Mouse (Mus musculus): ENCODE measurements around the gene Crabp2. TPM values are rescaled to one million over a fixed set of nuclear protein-coding genes. Genes with fewer than 3 reads are reported as not detected.

The Crabp2 gene
- total RNA-seq, 1 experiment from 2014 or later, result not detected

DNA sequence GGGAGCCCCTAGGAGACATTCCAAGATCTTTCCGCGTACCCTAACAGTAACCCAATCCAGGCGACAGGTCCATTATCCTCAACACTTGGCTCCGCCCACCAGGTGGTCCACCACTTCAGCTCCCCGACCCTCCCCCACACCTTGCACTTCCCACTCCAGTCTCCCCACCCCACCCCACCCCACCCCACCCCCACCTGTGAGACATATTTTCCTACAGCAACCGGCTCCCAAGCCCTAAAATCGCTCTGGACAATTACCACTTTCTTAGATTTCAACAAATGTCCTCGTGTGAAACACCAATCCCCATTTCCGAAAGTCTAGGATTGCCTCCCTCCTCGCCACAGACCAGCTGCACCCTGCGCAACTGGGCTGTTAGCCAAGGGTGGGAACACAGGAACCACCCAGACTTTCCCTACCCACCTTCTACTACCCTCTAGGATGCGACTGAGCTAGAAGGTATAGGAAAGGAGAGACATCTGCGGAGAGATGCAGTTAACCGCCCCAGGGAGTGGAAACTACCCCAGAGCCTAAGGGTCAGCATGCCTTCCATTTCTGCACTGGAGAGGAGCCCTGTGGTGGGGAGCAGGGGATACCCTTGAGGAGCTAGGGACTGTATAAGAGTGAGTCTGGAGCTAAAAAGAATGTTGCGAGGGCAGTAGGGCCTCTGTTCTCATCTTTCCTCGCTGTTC is 944 bp downstream of the Crabp2 start:
- no peak for ATAC-seq (ENCODE audit: extremely low read depth, insufficient number of reproducible peaks, low FRiP score, poor library complexity, severe bottlenecking)

DNA sequence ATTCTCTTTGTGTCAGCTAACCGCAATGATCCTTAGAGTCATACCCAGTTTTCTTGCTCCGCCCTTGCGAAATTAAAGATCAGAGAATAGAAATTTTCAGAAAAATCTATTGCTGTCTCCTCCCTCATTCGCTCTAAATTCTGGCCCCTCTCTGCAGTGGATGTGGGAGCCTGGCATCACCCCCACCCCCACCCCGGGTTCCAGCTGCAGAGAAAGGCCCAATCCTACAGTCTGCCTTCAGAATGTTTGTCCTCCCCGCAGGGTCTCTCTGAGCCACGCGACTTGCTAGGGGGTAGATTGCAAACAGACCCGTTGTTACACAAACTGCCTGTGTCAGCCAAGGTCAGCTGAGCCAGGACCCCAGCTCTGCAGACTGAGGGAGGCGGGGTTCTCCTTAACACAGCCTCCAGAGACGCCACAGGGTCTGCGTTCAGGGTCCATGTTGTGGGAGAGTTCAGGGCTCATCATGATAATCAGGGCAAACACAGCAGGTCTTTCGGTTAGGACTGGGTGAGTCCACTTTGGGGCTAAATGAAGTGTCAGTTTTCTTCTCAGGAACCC is 1.6 kb downstream of the Crabp2 start:
- ATAC-seq (ENCODE audit: extremely low read depth, insufficient number of reproducible peaks, low FRiP score, poor library complexity, severe bottlenecking), result no peak

DNA sequence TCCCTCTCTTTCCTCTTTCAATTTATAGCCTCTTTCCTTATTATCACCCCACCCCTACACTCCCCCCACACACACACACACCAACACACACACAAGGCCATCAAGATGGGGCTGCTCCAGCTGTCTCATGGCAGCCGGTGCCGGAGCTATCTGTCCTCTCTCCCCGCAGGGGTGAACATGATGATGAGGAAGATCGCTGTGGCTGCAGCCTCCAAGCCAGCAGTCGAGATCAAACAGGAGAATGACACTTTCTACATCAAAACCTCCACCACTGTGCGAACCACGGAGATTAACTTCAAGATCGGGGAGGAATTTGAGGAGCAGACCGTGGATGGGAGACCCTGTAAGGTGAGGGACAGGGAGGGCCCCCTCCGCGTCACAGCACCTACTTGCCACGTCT is 3.5 kb downstream of the Crabp2 start:
- no peak for ATAC-seq (ENCODE audit: extremely low read depth, insufficient number of reproducible peaks, low FRiP score, poor library complexity, severe bottlenecking)

DNA sequence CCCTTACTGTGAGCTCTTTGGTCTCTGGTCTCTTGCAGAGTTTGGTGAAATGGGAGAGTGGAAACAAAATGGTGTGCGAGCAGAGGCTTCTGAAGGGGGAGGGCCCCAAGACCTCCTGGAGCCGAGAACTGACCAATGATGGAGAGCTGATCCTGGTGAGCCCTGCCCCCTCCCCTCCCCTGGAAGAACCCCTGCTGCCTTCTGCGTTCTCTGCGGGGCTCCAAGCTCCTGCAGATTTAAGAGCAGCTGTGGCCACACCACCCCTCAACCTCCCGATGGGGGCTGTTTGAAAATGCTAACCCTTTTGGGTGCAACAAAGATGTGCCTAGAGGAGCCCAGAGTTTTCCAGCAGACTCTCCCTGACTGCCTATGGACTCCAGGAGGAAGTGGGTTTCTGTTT is 4.0 kb downstream of the Crabp2 start:
- ATAC-seq (ENCODE audit: extremely low read depth, insufficient number of reproducible peaks, low FRiP score, poor library complexity, severe bottlenecking), result no peak

DNA sequence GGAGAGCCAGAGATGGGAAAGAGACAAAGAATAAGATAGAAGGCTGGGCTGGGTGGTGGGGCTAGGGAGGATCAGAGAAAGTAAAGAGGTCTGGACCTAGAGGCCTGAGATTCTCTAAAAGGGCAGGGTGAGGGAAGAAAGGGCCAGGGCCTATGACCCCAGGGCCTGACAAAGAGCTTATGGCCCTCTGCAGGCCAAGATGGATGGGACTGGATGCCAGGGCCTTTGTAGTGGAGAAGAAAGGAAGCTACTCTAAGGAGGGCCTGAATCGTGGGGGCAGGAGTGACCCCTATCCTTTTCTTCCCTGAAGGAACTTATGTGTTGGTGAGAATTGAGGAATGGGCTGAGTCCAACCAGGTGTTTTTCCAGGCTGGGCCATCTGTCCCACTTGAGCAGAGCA is 9.6 kb downstream of the Crabp2 start:
- no peak for ATAC-seq (ENCODE audit: extremely low read depth, insufficient number of reproducible peaks, low FRiP score, poor library complexity, severe bottlenecking)

DNA sequence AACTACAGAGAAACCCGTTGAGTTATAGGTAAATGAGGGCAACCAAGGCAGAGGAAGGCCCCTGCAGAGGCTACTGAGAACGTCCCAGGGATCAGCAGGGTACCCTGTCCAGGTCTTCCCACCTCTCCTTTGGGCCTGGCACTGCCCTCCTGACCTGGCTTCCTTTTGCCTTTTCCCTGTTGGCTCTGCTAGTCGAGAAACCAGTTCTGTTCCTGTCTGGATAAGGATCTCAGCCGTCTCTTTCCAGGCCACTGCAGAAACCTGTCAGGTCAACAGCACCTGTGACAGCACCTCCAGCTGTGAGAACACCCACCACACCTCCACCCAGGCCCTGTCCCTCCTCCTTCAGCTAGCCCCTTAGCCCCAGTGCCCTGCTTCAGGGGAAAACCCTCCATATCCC is 10.0 kb downstream of the Crabp2 start:
- no peak for ATAC-seq (ENCODE audit: extremely low read depth, insufficient number of reproducible peaks, low FRiP score, poor library complexity, severe bottlenecking)

DNA sequence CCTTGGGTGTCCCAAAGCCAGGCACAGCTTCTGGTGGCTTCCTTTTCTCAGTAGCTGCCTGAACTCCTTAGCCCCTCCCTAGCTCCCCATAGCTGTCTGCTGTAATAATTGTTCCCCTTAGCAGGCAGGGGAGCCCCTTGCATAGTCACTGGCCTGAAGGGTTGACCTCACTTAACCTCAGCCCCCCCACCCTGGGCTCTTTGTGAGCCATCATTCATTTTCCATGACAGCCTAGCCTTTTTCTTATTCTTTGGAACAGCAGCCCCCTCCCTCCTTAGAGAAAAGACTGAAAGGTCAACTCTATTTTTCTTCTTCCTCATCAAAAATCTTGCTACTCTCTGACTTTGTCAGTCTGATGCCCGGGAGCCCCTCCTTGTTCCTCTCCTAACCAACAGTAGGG is 10.5 kb downstream of the Crabp2 start:
- ATAC-seq (ENCODE audit: extremely low read depth, insufficient number of reproducible peaks, low FRiP score, poor library complexity, severe bottlenecking), result no peak

DNA sequence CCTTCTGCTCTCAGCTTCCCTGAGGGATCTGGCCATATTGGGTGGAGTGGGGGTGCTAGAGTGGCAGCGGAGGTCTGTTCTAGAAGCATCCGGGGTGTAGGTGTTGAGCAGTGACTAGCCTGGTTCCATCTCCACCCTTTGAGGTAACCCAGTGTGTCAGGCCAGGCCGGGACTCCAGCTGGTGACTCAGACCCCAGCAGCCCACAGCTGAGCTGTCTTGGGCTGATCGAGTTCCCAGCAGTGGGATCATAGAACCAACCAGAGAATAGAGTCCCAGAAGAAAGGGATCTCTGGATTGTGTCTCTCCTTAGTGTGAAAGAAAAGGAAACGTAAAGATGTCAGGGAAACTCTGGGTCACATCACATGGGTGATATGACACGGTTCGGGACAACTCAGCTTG is 10.9 kb downstream of the Crabp2 start:
- no peak for ATAC-seq (ENCODE audit: extremely low read depth, insufficient number of reproducible peaks, low FRiP score, poor library complexity, severe bottlenecking)

DNA sequence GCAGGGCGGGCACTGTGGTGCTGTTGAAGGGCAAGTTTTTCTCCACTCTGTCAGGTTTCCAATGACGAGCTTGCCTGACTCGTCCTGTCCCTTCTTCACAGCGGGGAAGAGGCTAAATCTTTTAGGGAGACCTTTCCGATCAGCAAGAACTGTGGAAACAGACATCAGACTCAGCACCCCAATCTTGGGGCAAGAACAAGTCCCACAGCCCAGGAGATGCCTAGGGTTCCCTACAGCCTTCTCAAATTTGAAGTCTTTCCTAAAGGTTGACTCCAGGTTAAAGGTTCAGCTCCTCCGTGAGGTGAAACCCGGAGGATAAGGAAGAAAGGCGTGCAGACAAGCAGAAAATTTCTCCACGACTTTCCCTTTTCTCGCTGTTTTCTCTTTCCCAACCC is 11.7 kb downstream of the Crabp2 start:
- ATAC-seq (ENCODE audit: extremely low read depth, insufficient number of reproducible peaks, low FRiP score, poor library complexity, severe bottlenecking), result no peak

DNA sequence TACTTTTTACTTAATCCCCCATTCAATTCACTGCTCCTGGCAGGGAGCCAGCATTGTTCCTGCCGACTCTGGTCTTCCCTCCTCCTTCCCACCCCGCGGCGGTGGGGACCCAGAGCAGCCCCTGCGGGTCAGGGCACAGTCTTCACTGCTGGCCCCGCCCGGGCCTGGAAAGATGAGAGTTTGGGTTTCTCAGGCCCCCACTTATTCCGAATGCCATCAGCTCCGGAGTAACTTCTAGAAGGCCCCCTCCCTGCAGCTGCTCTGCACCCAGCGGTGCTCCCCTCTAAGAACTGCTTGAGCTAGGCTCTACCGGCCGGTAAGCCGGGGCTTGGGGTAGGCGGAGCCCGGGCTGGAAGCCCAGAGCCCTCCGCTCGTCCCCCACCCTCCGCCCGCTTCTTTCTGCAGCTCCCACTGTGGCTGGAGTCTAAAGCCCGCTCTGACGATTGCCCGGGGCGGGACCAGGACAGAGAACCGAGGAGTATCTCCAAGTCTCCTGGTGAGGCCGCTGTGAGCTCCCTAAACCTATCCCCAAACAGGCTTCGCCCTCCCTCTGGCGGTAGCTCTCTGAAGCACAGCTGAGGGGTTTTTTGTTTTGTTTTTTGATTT is 12.2 kb downstream of the Crabp2 start:
- ATAC-seq (ENCODE audit: extremely low read depth, insufficient number of reproducible peaks, low FRiP score, poor library complexity, severe bottlenecking), result peak; percentile 71

DNA sequence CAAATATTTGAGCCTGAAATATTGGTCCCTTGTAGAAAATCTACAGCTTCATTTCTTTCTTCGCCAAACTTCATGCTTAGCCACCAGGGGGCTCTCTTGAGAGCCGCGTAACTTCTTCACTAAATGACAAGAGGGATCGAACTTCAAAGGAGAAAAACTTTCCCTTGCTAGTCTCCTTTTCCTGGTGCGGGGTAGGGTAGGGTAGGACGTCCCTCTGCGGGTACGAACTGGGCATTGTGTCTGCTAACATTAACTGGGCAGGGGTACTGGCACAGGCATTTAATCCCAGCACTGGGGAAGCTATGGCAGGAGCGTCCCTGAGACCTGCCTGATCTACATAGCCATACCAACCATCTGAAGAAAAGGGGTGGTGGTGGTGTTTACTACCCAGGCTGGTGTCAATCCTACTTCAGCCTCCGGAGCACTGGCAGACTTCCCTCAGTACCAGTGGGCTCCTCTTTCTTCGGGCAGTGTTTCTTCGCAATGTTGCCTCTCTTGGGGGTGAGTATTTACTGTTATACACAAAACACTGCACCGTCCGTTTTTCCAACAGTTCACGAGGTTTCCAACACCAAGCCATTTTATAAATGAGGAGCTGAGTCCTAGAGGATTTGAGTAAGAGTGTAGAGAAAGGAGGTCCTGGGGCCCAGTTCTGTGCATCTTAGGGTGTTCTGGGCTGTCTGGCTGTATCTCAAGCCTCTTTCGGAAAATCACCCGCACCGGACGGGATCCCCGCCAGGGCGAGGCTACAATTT is 21.9 kb downstream of the Crabp2 start:
- ATAC-seq (ENCODE audit: extremely low read depth, insufficient number of reproducible peaks, low FRiP score, poor library complexity, severe bottlenecking), result no peak

DNA sequence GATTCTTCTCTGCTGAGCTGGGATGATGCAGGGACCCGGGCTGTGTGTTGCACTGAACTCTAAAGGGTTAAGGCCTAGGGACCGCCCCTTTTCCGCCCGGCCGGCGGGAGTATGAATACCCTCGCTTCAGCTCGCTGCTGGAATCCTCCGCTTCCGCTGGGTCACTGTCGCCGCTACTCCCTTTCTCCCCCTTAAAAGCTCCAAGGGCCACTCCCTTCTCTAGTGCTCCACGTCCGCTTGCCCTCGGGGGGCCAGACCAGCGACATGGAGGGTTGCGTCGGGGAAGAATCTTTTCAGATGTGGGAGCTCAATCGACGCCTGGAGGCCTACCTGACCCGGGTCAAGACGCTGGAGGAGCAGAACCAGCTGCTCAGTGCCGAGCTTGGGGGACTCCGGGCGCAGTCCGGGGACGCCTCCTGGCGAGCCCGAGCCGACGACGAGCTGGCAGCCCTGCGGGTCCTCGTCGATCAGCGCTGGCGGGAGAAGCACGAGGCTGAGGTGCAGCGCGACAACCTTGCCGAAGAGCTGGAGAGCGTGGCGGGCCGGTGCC is 22.5 kb downstream of the Crabp2 start, which contains the start of gene Nes:
Nes (plus strand) TSS at position 140 of the 550 bp plus-strand sequence.
- no peak for ATAC-seq (ENCODE audit: extremely low read depth, insufficient number of reproducible peaks, low FRiP score, poor library complexity, severe bottlenecking)

DNA sequence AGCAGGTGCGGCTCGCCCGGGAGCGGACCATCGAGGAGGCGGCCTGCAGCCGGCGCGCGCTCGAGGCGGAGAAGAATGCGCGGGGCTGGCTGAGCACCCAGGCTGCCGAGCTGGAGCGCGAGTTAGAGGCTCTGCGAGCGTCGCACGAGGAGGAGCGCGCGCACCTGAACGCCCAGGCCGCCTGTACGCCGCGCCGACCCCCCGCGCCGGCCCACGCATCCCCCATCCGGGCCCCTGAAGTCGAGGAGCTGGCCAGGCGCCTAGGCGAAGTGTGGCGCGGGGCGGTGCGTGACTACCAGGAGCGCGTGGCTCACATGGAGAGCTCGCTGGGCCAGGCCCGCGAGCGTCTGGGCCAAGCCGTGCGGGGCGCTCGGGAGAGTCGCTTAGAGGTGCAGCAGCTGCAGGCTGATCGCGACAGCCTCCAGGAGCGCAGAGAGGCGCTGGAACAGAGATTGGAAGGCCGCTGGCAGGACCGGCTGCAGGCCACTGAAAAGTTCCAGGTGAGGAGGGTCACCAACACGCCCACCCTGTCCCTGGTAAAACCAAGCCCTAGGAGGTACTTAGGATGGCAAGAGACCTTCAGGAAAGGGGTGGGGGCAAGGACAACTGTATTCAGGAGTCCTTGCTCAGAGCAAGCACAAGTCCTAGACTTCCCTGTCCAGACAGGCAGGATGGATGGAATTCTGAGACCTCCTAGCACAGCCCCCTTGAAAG is 23.2 kb downstream of the Crabp2 start:
- ATAC-seq (ENCODE audit: extremely low read depth, insufficient number of reproducible peaks, low FRiP score, poor library complexity, severe bottlenecking), result no peak

DNA sequence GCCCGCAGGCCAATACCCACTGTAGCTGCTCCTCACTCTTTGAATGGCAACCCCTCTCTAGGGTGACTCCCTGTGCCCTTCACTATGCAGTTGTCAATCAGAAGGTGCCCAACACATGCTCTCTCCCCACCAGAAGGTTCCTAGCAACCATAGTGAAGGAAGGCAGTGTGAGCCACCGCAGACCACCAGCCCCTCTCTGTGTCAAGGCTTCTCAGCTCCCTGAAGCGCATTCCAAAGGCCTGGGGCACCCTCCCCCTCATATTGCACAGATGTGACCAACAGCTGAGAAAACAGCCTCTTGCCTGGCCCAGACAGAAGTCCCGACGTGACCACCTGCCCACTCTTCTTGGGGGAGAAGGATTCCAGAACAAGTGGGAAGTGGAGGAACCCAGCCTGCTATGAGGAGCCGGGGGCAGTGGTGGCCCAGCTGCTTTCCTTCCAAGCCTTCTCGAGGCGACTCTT is 23.8 kb downstream of the Crabp2 start:
- no peak for ATAC-seq (ENCODE audit: extremely low read depth, insufficient number of reproducible peaks, low FRiP score, poor library complexity, severe bottlenecking)

DNA sequence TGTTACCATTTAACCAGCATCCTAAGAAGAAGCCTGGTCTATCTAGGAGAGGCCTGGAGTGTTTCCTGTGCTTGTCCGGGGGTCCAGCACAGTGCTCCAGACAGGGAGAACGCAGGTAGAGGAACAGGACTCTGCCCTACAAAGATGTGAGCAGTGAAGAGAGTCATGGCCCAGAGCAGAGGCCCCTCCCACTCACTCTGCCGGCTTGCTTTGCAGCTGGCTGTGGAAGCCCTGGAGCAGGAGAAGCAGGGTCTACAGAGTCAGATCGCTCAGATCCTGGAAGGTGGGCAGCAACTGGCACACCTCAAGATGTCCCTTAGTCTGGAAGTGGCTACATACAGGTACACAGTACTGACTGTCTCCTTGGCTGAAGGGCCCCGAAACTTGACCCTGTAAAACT is 24.3 kb downstream of the Crabp2 start:
- no peak for ATAC-seq (ENCODE audit: extremely low read depth, insufficient number of reproducible peaks, low FRiP score, poor library complexity, severe bottlenecking)

DNA sequence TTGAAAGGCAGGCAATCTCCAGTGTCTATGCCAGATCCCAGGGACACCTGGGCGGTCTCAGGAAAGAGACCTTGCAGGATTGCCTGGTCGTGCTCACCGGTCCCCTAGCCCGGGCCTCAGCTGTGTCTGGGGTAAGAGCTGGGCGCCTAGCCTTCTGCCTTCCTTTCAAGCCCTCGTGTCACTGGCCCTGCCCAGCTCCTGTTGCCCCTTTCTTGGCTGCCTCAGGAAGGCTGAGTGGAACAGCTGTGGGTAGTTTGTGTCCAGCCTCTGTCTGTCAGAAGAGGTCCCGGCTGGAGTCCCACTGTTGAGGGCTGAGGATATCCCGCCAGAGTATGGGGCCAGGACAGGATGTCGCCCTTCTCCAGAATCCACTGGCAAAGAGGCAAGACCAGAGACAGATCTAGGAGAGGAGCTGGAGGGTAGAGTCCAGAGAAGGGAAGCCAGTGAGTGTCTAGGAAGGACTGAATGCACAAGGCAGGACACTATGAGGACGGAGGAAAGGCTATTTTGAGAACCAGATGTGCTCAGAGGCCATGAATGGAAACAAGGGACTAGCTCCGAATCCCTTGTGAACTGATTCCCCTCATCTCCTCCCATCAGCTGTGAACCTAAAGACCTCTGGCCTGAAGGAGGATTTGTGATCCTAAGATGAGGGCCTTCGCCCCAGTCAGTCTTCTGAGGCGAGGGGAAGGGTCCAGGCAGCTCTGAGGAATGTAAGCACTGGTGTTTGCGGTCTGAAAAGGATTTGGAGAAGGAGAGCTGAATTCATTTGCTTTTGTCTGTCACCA is 25.3 kb downstream of the Crabp2 start:
- no peak for ATAC-seq (ENCODE audit: extremely low read depth, insufficient number of reproducible peaks, low FRiP score, poor library complexity, severe bottlenecking)

DNA sequence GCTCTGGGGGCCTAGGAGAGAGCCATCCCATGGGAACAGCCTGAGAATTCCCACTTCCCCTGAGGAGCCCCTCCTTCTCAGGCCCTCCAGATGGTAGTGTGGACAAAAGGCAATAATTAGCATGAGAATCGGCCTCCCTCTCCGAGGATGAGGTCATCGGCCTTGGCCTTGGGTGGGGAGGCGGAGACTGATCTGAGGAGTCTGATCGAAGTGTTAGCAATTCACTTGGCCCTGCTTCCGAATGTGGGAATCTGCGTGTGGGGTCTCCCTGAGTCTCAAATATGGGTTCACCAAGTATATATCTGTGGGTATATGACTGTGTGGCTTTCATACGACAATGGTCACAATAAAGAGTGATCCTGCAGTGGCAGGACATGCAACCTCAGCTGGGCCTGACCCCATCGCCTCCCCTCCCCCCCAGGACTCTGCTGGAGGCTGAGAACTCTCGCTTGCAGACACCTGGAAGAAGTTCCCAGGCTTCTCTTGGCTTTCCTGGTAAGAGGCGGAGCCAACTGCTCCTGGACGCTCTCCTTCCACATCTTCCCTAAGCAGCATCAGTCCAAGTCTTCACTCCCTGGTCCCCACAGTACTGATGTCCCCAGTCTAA is 26.0 kb downstream of the Crabp2 start:
- ATAC-seq (ENCODE audit: extremely low read depth, insufficient number of reproducible peaks, low FRiP score, poor library complexity, severe bottlenecking), result no peak

DNA sequence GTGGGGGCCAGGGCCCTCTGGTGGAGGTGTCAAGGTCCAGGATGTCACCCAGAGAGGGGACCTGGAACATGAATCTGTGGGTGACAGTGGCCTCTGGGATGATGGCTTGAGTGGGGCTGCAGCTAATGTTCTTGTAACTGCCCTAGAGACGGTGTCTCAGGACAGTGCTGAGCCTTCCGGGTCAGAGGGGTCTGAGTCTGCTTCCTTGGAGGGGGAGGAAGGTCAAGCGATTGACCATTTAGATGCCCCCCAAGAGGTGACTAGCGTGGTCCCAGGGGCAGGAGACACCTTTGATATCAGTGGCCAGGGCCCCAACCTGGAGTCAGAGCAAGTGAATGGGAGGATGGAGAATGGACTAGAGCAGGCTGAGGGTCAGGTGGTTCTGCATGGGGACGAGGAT is 31.0 kb downstream of the Crabp2 start:
- ATAC-seq (ENCODE audit: extremely low read depth, insufficient number of reproducible peaks, low FRiP score, poor library complexity, severe bottlenecking), result no peak
